Mouse (Mus musculus) gonadal fat pad, adult 2 months (tissue): ENCODE results near the gene Tspoap1. TPM values are rescaled to one million over a fixed set of nuclear protein-coding genes. Genes with fewer than 3 reads are reported as not detected.

Experiments
- DNase-seq: peaks from one replicate; pipeline ENCODE4 v3.0.0-alpha.2; 2012; ENCODE audit warnings: low read depth
- polyA plus RNA-seq: library from polyadenylated mRNA; depleted of rRNA; stranded (reverse); fragments of >200 nt; gene quantifications from 2 replicates; pipeline ENCODE4 v1.2.3, GENCODE M21; 2012

Gene Tspoap1
- polyA plus RNA-seq, 1 experiment = 3.7 TPM

- no peak for DNase-seq
These were observed 14.4 kb upstream of the Tspoap1 start for GRCm38 (mm10) chr11:87745632-87746555.

GRCm38 (mm10) chr11:87747312-87747711, 13.0 kb upstream of the Tspoap1 start:
- no peak for DNase-seq

- no peak for DNase-seq
These were observed 12.6 kb upstream of the Tspoap1 start for GRCm38 (mm10) chr11:87747716-87748115.

GRCm38 (mm10) chr11:87748132-87749119, 11.9 kb upstream of the Tspoap1 start:
- no peak for DNase-seq

- DNase-seq = no peak
These were observed 10.9 kb upstream of the Tspoap1 start for GRCm38 (mm10) chr11:87749192-87750042.

- DNase-seq = no peak
These were observed 10.3 kb upstream of the Tspoap1 start for GRCm38 (mm10) chr11:87750043-87750421.

GRCm38 (mm10) chr11:87750521-87750920, 9.8 kb upstream of the Tspoap1 start:
- no peak for DNase-seq

GRCm38 (mm10) chr11:87751031-87751430, 9.3 kb upstream of the Tspoap1 start:
- DNase-seq = no peak

GRCm38 (mm10) chr11:87751491-87751966, 8.8 kb upstream of the Tspoap1 start:
- DNase-seq = no peak

- DNase-seq = no peak
These were observed 8.0 kb upstream of the Tspoap1 start for GRCm38 (mm10) chr11:87752307-87752706.

- DNase-seq = no peak
These were observed 7.1 kb upstream of the Tspoap1 start for GRCm38 (mm10) chr11:87753255-87753654.

GRCm38 (mm10) chr11:87753891-87754501, 6.3 kb upstream of the Tspoap1 start:
- DNase-seq = no peak

GRCm38 (mm10) chr11:87754603-87755002, 5.7 kb upstream of the Tspoap1 start:
- DNase-seq = no peak

GRCm38 (mm10) chr11:87755360-87756017, 4.9 kb upstream of the Tspoap1 start:
- no peak for DNase-seq

- no peak for DNase-seq
These were observed 4.0 kb upstream of the Tspoap1 start for GRCm38 (mm10) chr11:87756251-87756820.

GRCm38 (mm10) chr11:87757001-87757954, 3.1 kb upstream of the Tspoap1 start:
- DNase-seq = no peak

- DNase-seq = no peak
These were observed 2.0 kb upstream of the Tspoap1 start for GRCm38 (mm10) chr11:87758161-87758911.
